Mouse (Mus musculus): Measurements from ENCODE around the gene Bex2. TPM values are rescaled to one million over a fixed set of nuclear protein-coding genes. Genes with fewer than 3 reads are reported as not detected.

Gene Bex2
- total RNA-seq, 2 experiments from 2014 or later: not detected

Other genes starting within 250 kb of the Bex2 start
- 1 to 10 TPM in 1 of 2 experiments, under 1 TPM in 1; 0.72 to 1.9 TPM for gene Gprasp2, start 229.2 kb downstream of the Bex2 start, total RNA-seq (2021)
- 1 to 10 TPM in 1 of 2 experiments, under 1 TPM in 1; 0.33 to 1.0 TPM for gene Arxes2, start 74.4 kb downstream of the Bex2 start, total RNA-seq (2021)
- not detected for gene Arxes1, start 34.9 kb downstream of the Bex2 start, total RNA-seq (2021)
- gene Nxf3, start 17.0 kb upstream of the Bex2 start, total RNA-seq (2021): not detected
- gene Bex4, start 70.8 kb upstream of the Bex2 start, total RNA-seq (2021): not detected
- 10 to 100 TPM; 13.5 to 13.6 TPM for gene Tceal8, start 104.1 kb upstream of the Bex2 start, total RNA-seq (2021)
- 10 to 100 TPM; 30.0 to 50.9 TPM for gene Tceal5, start 135.6 kb upstream of the Bex2 start, total RNA-seq (2021)
- gene Tceal7, start 146.5 kb upstream of the Bex2 start, total RNA-seq (2021): 10 to 100 TPM; 58.2 to 79.9 TPM
- gene Bex1, start 147.3 kb upstream of the Bex2 start, total RNA-seq (2021): 10 to 100 TPM; 14.3 to 22.9 TPM
- 10 to 100 TPM; 28.6 to 31.1 TPM for gene Tceal9, start 176.8 kb upstream of the Bex2 start, total RNA-seq (2021)
- gene Bex3, start 202.0 kb upstream of the Bex2 start, total RNA-seq (2021): 1 to 10 TPM; 2.4 to 4.3 TPM

Data from gastrocnemius, postnatal 36 days (tissue).